Mouse (Mus musculus) brain, embryonic 14.5 days (tissue): Measurements from ENCODE around the gene Ripk3.

Experiments used
- CTCF ChIP-seq: fragments of 200-500 bp; IDR thresholded peaks from 2 replicates; pipeline ENCODE4 v1.5.1; 2012; ENCODE audit warnings: inconsistent platforms, mild to moderate bottlenecking, moderate library complexity, borderline replicate concordance; ENCODE audit not compliant: insufficient read depth, insufficient read length; ENCODE audit errors: extremely low read depth
- POLR2A ChIP-seq: fragments of 200-500 bp; IDR thresholded peaks from 2 replicates; pipeline ENCODE4 v1.6.1; 2012; ENCODE audit warnings: mild to moderate bottlenecking, inconsistent platforms, borderline replicate concordance; ENCODE audit not compliant: poor library complexity, insufficient read depth, insufficient read length, severe bottlenecking; ENCODE audit errors: extremely low read depth

DNA sequence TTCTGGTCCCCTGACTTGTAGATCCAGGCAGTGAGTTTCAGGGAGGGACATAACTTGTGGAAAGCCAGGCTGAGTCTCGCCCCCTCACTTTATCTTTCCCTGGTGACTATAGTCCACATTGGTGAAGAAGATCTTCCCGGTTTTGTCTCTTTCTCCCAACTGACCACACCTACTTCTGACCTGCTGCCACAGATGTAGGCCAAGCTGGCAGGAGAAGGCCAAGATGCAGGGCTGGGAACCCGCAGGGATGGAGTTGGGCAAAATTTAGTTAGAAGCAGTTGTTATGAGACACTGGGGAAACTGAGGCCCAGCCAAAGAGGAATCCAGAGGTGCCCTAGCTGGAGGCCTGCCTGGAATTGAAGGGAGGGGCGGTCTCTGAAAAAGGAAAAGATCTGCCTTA lies 44.5 kb upstream of the Ripk3 start:
- TF ChIP-seq CTCF (no peak), POLR2A (no peak)
